Mouse (Mus musculus): ENCODE measurements around the gene Ptx3. TPM values are rescaled to one million over a fixed set of nuclear protein-coding genes. Genes with fewer than 3 reads are reported as not detected.
"Not testable (repeated sequence)": the region's sequence is repeated elsewhere in the genome, so short reads cannot be mapped to it uniquely, and the experiment has no call there.

Gene Ptx3
- polyA plus RNA-seq, 1 experiment = 0.49 TPM

- Histone ChIP-seq H3K36me3 (ENCODE audit: control insufficient read depth, insufficient read depth, low read length) (no peaks in the 10 kb centered on the region), H3K27ac (ENCODE audit: insufficient read depth, low read depth, low read length) (peak overlapping the region; percentile 29; the same call in 1 of the 2 replicates), H3K27me3 (ENCODE audit: control insufficient read depth, insufficient read depth, low read length) (peaks cover 8% of the 10 kb centered on the region; the same call in 1 of the 2 replicates), H3K4me1 (ENCODE audit: control insufficient read depth, insufficient read depth, insufficient read length, low read length) (0 out of 2 replicates have a peak, but pooled peaks cover 3% of the 10 kb centered on the region), H3K4me3 (ENCODE audit: low read depth, low read length) (peak overlapping the region; percentile 61)
- TF ChIP-seq POLR2A (IDR thresholded peaks at IDR 0.05; ENCODE audit: low read depth, low read length) (no peak), CTCF (IDR thresholded peaks at IDR 0.05; ENCODE audit: extremely low read depth, insufficient read length, insufficient replicate concordance, low read depth, low read length) (no peak)
- WGBS = 2% methylated on average over 54 of the region's 54 CpGs
These were observed 988 bp downstream of the Ptx3 start for GRCm38 (mm10) chr3:66220554-66221242.

DNA sequence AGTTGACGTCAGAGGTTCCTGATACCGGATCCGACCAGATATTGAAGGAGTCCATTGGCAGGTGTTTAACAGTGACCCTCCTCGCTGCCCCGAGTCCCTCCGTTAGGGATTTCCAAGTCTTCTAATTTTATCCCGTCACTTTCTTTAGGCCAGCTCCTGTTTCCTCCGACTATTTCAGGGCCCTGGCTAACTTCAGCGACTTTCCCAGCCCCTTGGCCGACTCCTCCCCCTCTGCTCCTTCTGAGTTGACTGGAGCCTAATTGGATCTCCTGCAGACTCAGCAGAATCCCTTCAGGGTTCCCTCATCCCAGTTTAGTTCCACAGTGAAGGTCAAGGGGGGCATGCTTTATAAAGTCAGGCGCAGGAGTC lies 1.5 kb downstream of the Ptx3 start:
- Histone ChIP-seq H3K27ac (ENCODE audit: insufficient read depth, low read depth, low read length) (0 out of 2 replicates have a peak overlapping the region, but pooled peaks have one; percentile 29), H3K27me3 (ENCODE audit: control insufficient read depth, insufficient read depth, low read length) (peaks cover 8% of the 10 kb centered on the region; the same call in 1 of the 2 replicates), H3K36me3 (ENCODE audit: control insufficient read depth, insufficient read depth, low read length) (no peaks in the 10 kb centered on the region), H3K4me1 (ENCODE audit: control insufficient read depth, insufficient read depth, insufficient read length, low read length) (0 out of 2 replicates have a peak, but pooled peaks cover 3% of the 10 kb centered on the region), H3K4me3 (ENCODE audit: low read depth, low read length) (peak overlapping the region; percentile 61)
- WGBS = 10% methylated on average over 11 of the region's 11 CpGs
- TF ChIP-seq POLR2A (IDR thresholded peaks at IDR 0.05; ENCODE audit: low read depth, low read length) = no peak
- TF ChIP-seq CTCF (IDR thresholded peaks at IDR 0.05; ENCODE audit: extremely low read depth, insufficient read length, insufficient replicate concordance, low read depth, low read length) = no peak

DNA sequence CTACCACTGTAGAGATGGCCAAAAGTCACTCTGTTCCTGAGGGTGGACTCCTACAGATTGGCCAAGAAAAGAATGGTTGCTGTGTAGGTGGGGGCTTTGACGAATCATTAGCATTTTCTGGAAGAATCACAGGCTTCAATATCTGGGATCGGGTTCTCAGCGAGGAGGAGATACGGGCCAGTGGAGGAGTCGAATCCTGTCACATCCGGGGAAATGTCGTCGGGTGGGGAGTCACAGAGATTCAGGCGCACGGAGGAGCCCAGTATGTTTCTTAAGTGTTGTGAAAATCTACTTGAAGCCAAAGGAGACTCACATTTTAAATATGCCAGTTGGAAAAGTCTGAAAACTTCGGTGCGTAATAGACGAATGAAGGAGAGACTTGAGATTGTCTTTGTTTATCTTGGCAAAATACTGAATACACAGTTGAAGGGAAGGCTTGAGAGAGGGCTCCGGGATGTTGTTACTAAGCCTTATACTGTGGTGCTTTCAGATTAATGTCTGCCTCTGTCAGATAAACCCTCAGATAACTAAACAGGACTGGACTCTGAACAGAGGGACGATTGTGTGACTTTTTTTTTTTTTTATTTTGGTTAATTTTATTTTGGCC lies 5.3 kb downstream of the Ptx3 start:
- H3K4me1 ChIP-seq (ENCODE audit: control insufficient read depth, insufficient read depth, insufficient read length, low read length) = 0 out of 2 replicates have a peak, but pooled peaks cover 3% of the 10 kb centered on the region
- peaks cover 8% of the 10 kb centered on the region; the same call in 1 of the 2 replicates for H3K27me3 ChIP-seq (ENCODE audit: control insufficient read depth, insufficient read depth, low read length)
- no peaks in the 10 kb centered on the region for H3K36me3 ChIP-seq (ENCODE audit: control insufficient read depth, insufficient read depth, low read length)
- TF ChIP-seq CTCF (IDR thresholded peaks at IDR 0.05; ENCODE audit: extremely low read depth, insufficient read length, insufficient replicate concordance, low read depth, low read length) = no peak
- TF ChIP-seq POLR2A (IDR thresholded peaks at IDR 0.05; ENCODE audit: low read depth, low read length) = no peak
- no peak overlapping the region for H3K27ac ChIP-seq (ENCODE audit: insufficient read depth, low read depth, low read length)
- no peak overlapping the region for H3K4me3 ChIP-seq (ENCODE audit: low read depth, low read length)
- 78% methylated on average over 15 of the region's 15 CpGs for WGBS

GRCm38 (mm10) chr3:66236234-66236871 lies 16.6 kb downstream of the Ptx3 start:
- not testable (repeated sequence) for H3K27me3 ChIP-seq (ENCODE audit: control insufficient read depth, insufficient read depth, low read length); H3K4me3 ChIP-seq (ENCODE audit: low read depth, low read length); H3K36me3 ChIP-seq (ENCODE audit: control insufficient read depth, insufficient read depth, low read length); H3K27ac ChIP-seq (ENCODE audit: insufficient read depth, low read depth, low read length); H3K4me1 ChIP-seq (ENCODE audit: control insufficient read depth, insufficient read depth, insufficient read length, low read length)
- WGBS = 41% methylated on average over 4 of the region's 4 CpGs

- no peak overlapping the region for H3K27ac ChIP-seq (ENCODE audit: insufficient read depth, low read depth, low read length)
- H3K4me1 ChIP-seq (ENCODE audit: control insufficient read depth, insufficient read depth, insufficient read length, low read length) = no peaks in the 10 kb centered on the region
- no peaks in the 10 kb centered on the region for H3K27me3 ChIP-seq (ENCODE audit: control insufficient read depth, insufficient read depth, low read length)
- TF ChIP-seq CTCF (IDR thresholded peaks at IDR 0.05; ENCODE audit: extremely low read depth, insufficient read length, insufficient replicate concordance, low read depth, low read length) (no peak), POLR2A (IDR thresholded peaks at IDR 0.05; ENCODE audit: low read depth, low read length) (no peak)
- H3K4me3 ChIP-seq (ENCODE audit: low read depth, low read length) = no peak overlapping the region
- no peaks in the 10 kb centered on the region for H3K36me3 ChIP-seq (ENCODE audit: control insufficient read depth, insufficient read depth, low read length)
These were observed 20.8 kb downstream of the Ptx3 start for GRCm38 (mm10) chr3:66240476-66240875.

DNA sequence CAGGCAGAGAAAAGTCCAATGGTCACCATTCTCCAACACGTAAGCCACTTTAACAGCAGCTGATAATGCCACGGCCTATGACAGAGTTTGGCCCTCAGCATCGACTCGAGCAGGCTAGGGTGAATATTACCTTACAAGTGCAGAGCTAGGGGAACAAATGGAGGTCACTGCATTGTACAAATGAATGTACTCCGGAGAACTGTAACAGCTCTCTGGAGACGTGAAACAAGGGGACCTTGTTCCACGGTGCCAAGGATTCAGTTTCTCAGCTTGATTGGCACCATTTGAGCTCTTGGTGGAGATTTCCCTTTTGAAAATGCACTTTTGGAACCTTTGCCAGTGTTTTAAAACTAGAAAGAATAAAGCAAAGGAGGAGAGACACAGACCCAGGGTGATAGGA lies 32.1 kb downstream of the Ptx3 start:
- Histone ChIP-seq H3K27ac (ENCODE audit: insufficient read depth, low read depth, low read length) (no peak overlapping the region), H3K4me3 (ENCODE audit: low read depth, low read length) (no peak overlapping the region), H3K27me3 (ENCODE audit: control insufficient read depth, insufficient read depth, low read length) (no peaks in the 10 kb centered on the region), H3K4me1 (ENCODE audit: control insufficient read depth, insufficient read depth, insufficient read length, low read length) (no peaks in the 10 kb centered on the region), H3K36me3 (ENCODE audit: control insufficient read depth, insufficient read depth, low read length) (no peaks in the 10 kb centered on the region)
- TF ChIP-seq POLR2A (IDR thresholded peaks at IDR 0.05; ENCODE audit: low read depth, low read length) = no peak
- TF ChIP-seq CTCF (IDR thresholded peaks at IDR 0.05; ENCODE audit: extremely low read depth, insufficient read length, insufficient replicate concordance, low read depth, low read length) = no peak
- WGBS = 80% methylated on average over 7 of the region's 7 CpGs

- no peaks in the 10 kb centered on the region for H3K4me1 ChIP-seq (ENCODE audit: control insufficient read depth, insufficient read depth, insufficient read length, low read length)
- 76% methylated on average over 9 of the region's 9 CpGs for WGBS
- no peak for TF ChIP-seq CTCF (IDR thresholded peaks at IDR 0.05; ENCODE audit: extremely low read depth, insufficient read length, insufficient replicate concordance, low read depth, low read length)
- TF ChIP-seq POLR2A (IDR thresholded peaks at IDR 0.05; ENCODE audit: low read depth, low read length) = no peak
- no peaks in the 10 kb centered on the region for H3K27me3 ChIP-seq (ENCODE audit: control insufficient read depth, insufficient read depth, low read length)
- no peak overlapping the region for H3K4me3 ChIP-seq (ENCODE audit: low read depth, low read length)
- H3K27ac ChIP-seq (ENCODE audit: insufficient read depth, low read depth, low read length) = no peak overlapping the region
- no peaks in the 10 kb centered on the region for H3K36me3 ChIP-seq (ENCODE audit: control insufficient read depth, insufficient read depth, low read length)
These were observed 34.9 kb downstream of the Ptx3 start for GRCm38 (mm10) chr3:66254504-66255105.
